Mouse (Mus musculus): ENCODE results near the gene Nhlrc2.
"Not testable (repeated sequence)": the region's sequence is repeated elsewhere in the genome, so short reads cannot be mapped to it uniquely, and the experiment has no call there.

The Nhlrc2 gene

DNA sequence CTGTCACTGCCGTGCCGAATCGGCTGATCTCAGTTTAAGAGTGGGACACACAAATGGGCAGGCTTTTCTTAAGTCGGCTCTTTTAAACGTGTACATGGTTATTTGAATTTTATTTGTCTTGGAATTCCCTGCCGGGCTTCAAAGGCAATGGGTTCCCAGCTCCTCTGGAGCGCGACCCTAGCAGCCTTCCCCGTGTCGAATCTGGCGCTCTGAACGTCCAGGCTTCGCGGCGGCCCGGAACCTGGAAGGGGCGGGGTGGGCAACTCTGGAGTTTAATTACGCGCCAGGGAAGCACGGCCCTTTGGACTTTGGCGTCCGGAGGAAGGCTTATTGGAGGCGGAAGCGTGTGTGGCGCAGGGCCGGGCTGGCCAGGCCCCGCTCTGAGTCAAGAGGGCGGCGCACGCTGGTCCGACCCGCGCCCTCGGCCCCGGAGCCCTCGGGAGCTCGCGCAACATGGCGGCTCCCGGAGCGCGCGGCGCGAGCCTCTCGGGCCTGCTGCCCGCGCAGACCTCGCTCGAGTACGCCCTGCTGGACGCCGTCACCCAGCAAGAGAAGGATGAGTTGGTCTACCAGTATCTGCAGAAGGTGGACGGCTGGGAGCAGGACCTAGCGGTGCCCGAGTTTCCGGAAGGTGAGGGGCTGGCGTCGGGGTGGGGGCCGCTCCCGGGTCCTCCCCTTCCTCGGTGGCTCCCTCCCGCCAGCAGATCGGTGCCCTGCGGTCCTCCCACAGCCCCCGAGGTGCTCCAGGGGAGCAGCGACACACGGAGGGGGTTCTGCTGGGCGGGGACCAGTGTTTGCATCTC lies at the start of gene Nhlrc2:
Nhlrc2 (plus strand) TSS at position 32 of the 803 bp plus-strand sequence.
- peak; percentile 75 for DNase-seq

GRCm38 (mm10) chr19:56503069-56503468 lies 45.0 kb upstream of the Nhlrc2 start:
- not testable (repeated sequence) for DNase-seq

GRCm38 (mm10) chr19:56503525-56503924 lies 44.5 kb upstream of the Nhlrc2 start:
- not testable (repeated sequence) for DNase-seq

- DNase-seq, result not testable (repeated sequence)
Measured at GRCm38 (mm10) chr19:56511207-56511606, 36.9 kb upstream of the Nhlrc2 start.

DNA sequence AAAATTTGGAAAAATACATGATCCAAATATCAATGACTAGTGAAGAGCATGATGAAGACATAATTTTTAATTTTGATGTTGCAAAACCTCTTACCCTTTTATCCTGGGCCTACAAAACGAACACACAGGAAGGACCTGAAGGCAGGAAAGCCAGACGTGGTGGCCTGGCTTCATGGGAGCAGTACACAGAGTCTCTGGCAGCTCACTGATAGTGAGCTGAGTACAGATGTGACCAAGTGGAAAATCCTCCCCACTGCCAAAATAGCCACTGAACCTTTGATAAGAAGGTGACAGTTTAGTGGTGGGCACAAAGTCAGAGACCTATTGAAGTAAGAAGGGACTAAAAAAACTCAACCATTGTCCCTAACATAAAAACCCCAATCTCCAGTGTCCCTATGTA lies 34.5 kb upstream of the Nhlrc2 start:
- DNase-seq, result not testable (repeated sequence)

GRCm38 (mm10) chr19:56519408-56519807 lies 28.7 kb upstream of the Nhlrc2 start:
- DNase-seq, result not testable (repeated sequence)

GRCm38 (mm10) chr19:56530529-56530928 lies 17.5 kb upstream of the Nhlrc2 start:
- DNase-seq, result not testable (repeated sequence)

- no peak for DNase-seq
Measured at GRCm38 (mm10) chr19:56531251-56531650, 16.8 kb upstream of the Nhlrc2 start.

DNA sequence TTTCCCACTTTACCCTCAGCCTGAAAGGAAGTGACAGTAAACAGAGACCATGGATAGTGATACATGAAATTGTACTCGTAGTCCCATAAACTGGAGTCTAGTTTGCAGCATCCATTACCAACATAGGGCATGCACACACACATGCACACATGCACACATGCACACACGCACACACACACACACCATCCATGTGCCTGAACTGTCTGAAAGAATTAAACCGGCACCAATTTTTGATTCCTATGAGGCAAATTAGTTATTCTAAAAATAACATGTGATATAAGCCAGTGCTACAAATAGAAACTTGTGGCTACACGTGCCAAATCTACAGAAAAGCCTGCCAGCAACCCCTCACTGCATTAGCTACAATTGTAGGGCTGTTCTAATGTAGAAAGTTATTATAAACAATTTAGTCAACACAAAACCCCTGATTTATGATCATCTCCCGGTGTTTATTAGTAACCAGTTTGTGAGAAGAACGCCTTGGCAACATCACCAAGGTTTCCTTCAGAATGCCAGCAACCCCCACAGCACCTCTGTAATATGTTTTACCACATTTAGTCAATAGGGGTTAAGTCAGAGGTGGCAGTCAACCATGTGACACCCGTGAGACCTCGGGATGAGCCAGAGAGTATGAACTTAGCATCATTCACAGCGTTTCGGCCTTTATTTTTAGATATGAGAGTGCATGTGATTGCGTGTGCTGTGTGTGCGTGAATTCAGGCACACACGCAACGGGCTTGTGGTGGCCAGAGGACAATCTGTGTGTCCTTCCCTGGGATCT lies 14.6 kb upstream of the Nhlrc2 start:
- no peak for DNase-seq

- DNase-seq, result no peak
Measured at GRCm38 (mm10) chr19:56534337-56534736, 13.7 kb upstream of the Nhlrc2 start.

DNA sequence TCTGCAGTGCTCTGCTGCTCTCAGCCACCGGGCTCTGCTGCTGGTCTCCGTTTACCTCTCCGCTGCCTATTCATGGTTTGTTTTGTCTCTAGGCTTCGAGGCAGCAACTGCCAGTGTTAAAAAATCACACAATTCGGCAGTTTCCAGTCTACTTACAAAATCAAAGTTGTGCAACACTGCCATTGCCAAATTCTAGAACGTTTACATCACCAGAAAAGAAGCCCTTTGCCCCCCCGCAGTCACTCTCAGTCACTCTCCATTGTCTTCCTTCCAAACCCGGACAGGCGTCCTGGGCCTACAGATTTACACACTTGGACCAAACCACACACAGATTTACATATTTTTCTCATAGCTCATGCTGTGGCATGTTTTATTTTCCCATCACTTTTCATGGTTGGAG lies 13.0 kb upstream of the Nhlrc2 start:
- no peak for DNase-seq

DNA sequence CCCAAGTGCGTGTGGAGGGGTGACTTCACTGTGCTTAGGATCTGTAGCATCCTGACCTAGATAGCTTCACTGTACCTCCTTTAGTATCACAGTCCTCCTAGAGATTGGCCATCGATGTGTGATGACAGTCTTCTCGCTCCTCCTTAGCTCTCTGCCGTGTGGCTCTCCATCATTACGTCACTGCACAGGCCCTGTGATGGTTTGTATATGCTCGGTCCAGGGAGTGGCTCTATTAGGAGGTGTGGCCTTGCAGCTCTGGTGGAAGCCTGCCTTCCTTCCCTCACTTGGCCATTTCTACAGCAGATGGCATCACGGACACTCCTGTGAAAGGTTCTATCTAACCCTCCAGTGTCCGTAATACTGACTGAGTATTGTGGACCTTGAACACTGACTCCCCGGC lies 12.3 kb upstream of the Nhlrc2 start:
- no peak for DNase-seq

DNA sequence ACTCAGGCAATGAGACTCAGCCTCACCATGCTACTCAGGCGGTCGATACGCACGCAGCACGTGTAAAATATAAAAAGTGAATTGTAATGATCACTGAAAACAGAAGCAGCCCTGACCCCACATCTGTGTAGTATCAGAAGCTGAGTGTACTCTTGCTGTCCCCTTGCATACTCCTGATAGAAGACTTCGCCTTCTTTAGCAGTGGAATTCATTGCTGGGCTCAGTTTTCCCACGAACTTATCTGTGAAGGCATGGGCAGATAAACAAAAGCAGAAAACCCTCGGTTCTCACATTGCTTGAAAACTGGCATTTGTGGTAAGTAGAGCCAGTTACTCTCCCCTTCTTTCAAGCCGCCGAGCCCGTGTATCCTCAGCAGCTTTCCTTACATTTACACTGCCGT lies 4.7 kb upstream of the Nhlrc2 start:
- DNase-seq, result no peak

DNA sequence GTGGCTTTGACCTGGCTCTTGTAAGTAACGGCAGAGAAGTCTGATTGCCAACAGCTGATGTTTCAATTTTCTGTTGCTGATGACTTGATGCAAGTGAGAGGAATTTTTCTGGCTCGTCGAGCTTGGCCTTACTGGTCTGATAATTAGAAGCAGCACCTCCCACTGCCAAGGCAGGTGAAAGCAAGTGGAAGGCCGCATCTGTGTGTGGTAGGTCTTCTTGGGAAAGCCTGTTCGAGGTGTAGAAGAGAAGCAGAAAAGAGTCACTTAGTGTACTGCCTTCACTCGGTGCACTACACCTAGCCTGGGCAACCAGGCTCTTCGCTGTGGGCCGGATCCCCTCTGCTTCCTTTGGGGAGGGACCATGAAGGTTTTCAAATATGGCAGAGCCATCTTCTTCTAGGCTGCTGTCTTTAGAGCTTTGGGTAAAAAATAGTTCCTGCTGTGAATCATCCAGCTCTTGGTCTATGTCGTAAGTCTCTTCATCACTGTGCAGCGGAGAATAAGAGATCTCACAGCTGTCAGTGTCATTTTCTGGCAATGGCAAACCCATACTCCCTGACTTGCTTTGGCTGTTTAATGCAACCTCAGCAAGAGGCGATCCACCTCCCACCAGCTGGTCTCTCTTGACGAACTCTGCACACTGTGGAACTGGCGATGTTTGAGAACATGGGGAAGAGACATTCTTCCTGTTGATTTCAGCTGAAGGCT lies 3.2 kb upstream of the Nhlrc2 start:
- DNase-seq, result no peak

- no peak for DNase-seq
Measured at GRCm38 (mm10) chr19:56546031-56546430, 2.0 kb upstream of the Nhlrc2 start.

DNA sequence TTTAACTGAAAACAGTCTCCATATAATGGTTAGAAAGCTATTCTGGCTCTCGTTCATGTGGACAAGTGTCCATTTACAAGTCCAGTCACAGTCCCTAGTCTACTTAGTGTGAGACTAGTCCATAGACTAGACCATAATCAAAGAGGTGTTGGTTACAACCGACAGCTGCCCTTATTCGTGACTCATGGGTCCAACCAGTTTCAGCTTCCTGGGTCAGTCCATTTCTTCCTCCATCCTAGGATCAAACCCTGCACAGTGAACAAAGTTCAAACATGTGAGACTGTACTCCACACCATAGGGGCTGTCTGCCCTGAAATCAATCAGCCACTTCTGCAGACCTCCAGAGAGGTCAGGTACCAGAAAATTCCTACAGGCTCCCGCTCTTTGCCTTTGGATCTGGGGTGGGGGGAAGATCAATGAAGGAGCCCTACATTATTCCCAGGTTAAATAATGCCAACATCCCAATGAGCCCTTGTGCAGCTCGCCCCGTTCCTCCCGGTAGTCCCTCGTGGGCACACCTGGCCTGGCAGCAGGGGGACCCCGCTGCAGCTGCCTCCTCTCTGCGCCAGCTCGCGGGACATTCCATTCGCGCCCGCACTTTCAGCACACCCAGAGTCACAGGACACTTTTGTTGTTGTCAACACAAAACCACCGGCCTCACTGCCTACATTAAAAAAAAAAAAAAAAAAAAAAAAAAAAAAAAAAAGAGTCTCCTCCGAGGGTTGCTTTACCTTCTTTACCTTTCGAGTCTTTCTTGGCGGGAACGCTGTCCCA lies 418 bp upstream of the Nhlrc2 start, which contains the start of gene Dclre1a:
Dclre1a (minus strand) TSS at position 767 of the 774 bp plus-strand sequence.
- DNase-seq, result peak; percentile 62

GRCm38 (mm10) chr19:56549033-56549680 lies 1.1 kb downstream of the Nhlrc2 start:
- DNase-seq, result no peak

GRCm38 (mm10) chr19:56553177-56553576 lies 5.1 kb downstream of the Nhlrc2 start:
- no peak for DNase-seq

DNA sequence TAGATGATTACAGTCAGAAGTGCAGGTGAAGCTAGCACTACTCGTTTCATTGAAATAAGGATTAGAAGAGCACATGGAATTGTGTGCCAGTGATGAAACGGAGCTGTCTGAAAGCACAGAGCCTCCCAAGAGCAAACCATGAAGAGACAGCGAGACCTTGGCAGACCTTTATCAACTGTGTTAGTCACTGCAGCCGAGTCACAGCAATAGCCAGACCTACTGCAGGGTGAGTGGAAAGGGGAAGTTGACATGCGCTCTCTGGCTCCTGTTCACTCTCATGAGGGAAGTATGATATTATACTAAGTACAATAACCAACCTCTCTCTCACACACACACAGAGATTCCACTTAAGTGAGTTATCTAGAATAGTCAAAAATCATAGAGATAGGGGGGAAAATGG lies 7.9 kb downstream of the Nhlrc2 start:
- no peak for DNase-seq

- no peak for DNase-seq
Measured at GRCm38 (mm10) chr19:56562433-56563138, 14.5 kb downstream of the Nhlrc2 start.

GRCm38 (mm10) chr19:56563469-56563868 lies 15.4 kb downstream of the Nhlrc2 start:
- DNase-seq, result no peak
